Mouse (Mus musculus): ENCODE results near the gene Mapt.

The Mapt gene

GRCm38 (mm10) chr11:104315703-104316102 is 84.5 kb downstream of the Mapt start:
- DNase-seq (ENCODE audit: low spot score): peak; percentile 79

- peak; percentile 57 for DNase-seq (ENCODE audit: low spot score)
These were observed 85.7 kb downstream of the Mapt start for GRCm38 (mm10) chr11:104316685-104317400.

- peak; percentile 62 for DNase-seq (ENCODE audit: low spot score)
These were observed 86.4 kb downstream of the Mapt start for GRCm38 (mm10) chr11:104317631-104318030.

- DNase-seq (ENCODE audit: low spot score): peak; percentile 66
These were observed 88.0 kb downstream of the Mapt start for GRCm38 (mm10) chr11:104318940-104319781.

DNA sequence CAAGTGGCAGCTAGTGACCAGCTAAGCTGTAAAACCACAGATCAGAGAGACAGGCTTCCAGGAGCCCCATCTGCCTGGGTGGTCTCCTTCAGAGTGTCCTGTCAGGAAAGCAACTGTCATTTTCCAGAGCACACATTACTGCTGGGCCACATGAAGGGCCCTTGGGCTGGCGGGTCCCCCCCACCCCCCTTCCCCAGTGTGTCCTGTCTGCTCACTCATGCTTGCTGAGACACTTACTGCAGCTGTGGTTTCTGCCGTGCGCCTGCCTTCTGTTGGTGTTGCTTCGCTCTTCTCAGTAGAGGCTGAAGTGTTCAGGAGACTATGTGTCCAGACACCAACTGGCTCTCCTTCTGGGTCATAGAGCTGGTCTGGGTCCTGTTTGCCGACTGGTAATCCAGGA is 89.3 kb downstream of the Mapt start:
- DNase-seq (ENCODE audit: low spot score): no peak

DNA sequence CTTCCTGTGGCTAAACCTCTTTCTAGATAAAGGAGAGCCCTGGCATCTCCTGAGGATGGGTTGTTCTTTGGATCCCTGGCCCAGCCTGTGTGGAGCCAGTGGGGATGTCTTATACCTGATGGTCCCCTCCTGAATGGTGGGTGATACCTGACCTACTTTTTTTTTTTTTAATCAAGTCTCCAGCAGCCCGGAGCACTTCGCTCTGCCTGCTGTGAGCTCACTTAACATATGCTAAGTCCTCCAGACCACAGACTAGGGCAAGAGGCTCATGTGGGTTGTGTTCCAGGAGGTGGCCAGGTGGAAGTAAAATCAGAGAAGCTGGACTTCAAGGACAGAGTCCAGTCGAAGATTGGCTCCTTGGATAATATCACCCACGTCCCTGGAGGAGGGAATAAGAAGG is 91.0 kb downstream of the Mapt start:
- DNase-seq (ENCODE audit: low spot score): no peak

GRCm38 (mm10) chr11:104327462-104327861 is 96.3 kb downstream of the Mapt start:
- DNase-seq (ENCODE audit: low spot score): no peak

DNA sequence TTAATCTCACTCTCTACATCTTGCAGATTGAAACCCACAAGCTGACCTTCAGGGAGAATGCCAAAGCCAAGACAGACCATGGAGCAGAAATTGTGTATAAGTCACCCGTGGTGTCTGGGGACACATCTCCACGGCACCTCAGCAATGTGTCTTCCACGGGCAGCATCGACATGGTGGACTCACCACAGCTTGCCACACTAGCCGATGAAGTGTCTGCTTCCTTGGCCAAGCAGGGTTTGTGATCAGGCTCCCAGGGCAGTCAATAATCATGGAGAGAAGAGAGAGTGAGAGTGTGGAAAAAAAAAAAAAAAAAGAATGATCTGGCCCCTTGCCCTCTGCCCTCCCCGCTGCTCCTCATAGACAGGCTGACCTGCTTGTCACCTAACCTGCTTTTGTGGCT is 96.8 kb downstream of the Mapt start:
- DNase-seq (ENCODE audit: low spot score): no peak

GRCm38 (mm10) chr11:104329185-104329926 is 98.2 kb downstream of the Mapt start:
- no peak for DNase-seq (ENCODE audit: low spot score)

GRCm38 (mm10) chr11:104330151-104330550 is 99.0 kb downstream of the Mapt start:
- DNase-seq (ENCODE audit: low spot score): no peak

GRCm38 (mm10) chr11:104331208-104331607 is 100.0 kb downstream of the Mapt start:
- no peak for DNase-seq (ENCODE audit: low spot score)

DNA sequence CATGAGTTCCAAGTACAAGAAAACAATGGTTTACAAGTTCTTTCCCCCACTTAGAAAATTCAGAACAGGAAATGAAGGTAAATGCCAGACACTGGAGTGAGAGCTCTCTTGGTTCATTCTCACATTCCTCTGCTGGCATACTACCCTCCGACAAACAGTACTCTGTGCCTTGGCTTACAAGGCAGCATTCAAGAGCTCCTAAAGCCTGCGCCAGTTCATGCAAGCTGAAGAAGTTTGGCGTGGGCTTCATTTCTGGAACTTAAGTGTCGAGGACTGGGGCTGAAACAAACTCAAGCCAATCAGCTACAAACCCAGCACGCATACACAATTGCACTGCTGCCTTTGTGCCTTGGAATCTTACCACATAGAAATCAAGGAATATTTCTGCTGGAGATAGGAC is 100.9 kb downstream of the Mapt start:
- DNase-seq (ENCODE audit: low spot score): no peak

DNA sequence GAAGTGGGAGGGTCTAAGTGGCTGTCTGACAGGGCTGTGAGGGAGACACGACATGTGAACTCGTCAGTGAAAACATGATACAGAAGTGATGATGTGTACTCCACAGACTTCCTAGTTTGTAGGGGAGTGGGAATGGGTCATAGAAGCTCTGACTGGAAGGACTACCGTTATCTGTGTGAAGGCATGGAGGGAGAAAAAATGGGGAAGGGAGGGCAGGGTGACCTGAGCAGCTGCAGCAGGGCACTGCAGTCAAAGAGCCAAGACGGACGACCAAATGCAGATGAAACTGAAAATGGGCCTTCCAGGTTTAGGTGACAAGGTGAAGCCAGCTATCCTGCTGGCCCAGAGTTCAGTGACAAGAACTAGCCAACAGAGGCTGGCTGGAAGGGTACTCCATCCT is 102.9 kb downstream of the Mapt start:
- DNase-seq (ENCODE audit: low spot score): no peak

GRCm38 (mm10) chr11:104334946-104335345 is 103.8 kb downstream of the Mapt start:
- no peak for DNase-seq (ENCODE audit: low spot score)

GRCm38 (mm10) chr11:104346931-104347330 is 115.7 kb downstream of the Mapt start:
- no peak for DNase-seq (ENCODE audit: low spot score)

DNA sequence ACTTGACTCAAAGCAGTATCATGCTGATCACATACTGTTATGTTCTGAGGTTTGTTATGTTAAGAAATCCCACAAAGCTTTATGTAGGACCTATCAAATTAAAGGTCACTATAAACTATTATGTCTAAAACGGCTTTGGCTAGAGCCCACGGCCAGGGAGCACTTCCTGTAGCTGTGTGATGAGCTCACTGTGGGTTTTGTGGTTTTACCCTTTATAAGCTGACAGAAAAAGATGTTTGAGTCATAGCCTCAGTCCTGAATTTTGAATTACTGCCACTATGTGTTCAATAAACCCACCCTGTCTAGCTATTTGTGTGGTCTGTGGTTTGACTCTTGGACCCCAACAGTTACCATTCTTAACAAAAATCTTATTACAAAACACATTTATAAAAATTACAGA is 130.6 kb downstream of the Mapt start:
- no peak for DNase-seq (ENCODE audit: low spot score)

GRCm38 (mm10) chr11:104362704-104363103 is 131.5 kb downstream of the Mapt start:
- no peak for DNase-seq (ENCODE audit: low spot score)

DNA sequence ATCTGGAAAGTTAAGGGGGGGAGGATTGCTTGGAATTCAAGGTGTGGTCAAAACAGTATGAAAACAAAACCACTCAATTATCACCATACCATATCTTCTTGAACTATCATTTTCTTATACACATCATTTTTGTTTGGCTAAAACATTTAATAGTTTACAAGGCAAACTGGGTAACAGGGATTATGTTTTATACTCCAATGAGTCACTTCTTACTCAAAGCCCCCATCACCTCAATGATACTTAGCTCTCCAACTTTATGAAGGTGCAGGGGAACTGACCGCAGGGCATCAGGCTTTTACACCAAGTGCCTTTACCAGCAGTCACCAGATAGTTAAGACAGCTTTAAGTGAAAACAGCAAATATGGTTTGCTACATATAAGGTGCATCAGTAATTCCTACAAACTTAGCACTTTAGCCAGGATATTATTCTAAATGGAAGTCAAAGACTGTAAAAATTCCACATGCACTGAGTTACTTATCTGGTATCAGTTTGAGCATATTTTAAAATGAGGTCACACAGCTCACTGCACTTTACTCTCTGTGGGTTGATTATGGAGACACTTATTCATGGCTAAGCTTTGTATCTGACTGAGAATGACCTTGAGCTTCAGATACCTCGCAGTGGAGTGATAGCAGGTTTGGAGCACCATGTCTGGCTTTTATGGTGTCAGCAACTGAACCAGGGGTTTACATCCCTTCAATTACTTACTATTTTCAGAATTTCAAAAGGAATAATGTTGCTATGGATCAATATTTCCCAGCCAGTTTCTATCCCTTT is 132.8 kb downstream of the Mapt start:
- no peak for DNase-seq (ENCODE audit: low spot score)

GRCm38 (mm10) chr11:104367486-104368190 is 136.4 kb downstream of the Mapt start:
- no peak for DNase-seq (ENCODE audit: low spot score)

- no peak for DNase-seq (ENCODE audit: low spot score)
These were observed 145.1 kb downstream of the Mapt start for GRCm38 (mm10) chr11:104376291-104376690.

- no peak for DNase-seq (ENCODE audit: low spot score)
These were observed 148.4 kb downstream of the Mapt start for GRCm38 (mm10) chr11:104379635-104380034.
